ENCODE assay signal across 9 mouse cellular contexts in genomic region chr4:129105356-129105755, GRCm38 (mm10). TPM values are rescaled to one million over a fixed set of nuclear protein-coding genes. Genes with fewer than 3 reads are reported as not detected.
DNase-seq lines count a peak whose midpoint lies in the region; ATAC-seq lines count a peak whose summit lies in the region.
"Had no signal": no experiment of that assay in that cellular context is flagged by ENCODE, and none has a peak within 500 bp of the region (broad histone marks: within the 10 kb centered on the region; RNA-seq: fewer than 3 reads in every experiment).

Gene Tmem54 (plus strand): TSS chr4:129105548.

- H3K27ac ChIP-seq in heart, embryonic 11.5 days (ENCODE audit: low read depth, low read length), result no peak within 1 kb of the TSS
- no peak within 1 kb of the TSS for H3K27ac ChIP-seq in forebrain, embryonic 14.5 days (ENCODE audit: low read depth, low read length)

- no peak within 1 kb of the TSS for H3K9ac ChIP-seq in heart, embryonic 11.5 days (ENCODE audit: low read depth, low read length)
- H3K9ac ChIP-seq in forebrain, embryonic 14.5 days (ENCODE audit: low read length), result peak within 1 kb of the TSS; percentile 41

- peak; percentile 29; the same call in 1 of the 2 replicates for ATAC-seq in heart, embryonic 11.5 days (replicated peaks; ENCODE audit: insufficient number of reproducible peaks, low FRiP score, low TSS enrichment)
- no peak for ATAC-seq in forebrain, embryonic 14.5 days
- ATAC-seq in frontal cortex, adult (ENCODE audit: low TSS enrichment), result no peak

- peaks cover 52% of the 10 kb centered on the region for H3K27me3 ChIP-seq in heart, embryonic 11.5 days (ENCODE audit: control insufficient read depth, insufficient read depth, low read length)
- peaks cover 35% of the 10 kb centered on the region for H3K27me3 ChIP-seq in forebrain, embryonic 14.5 days (replicated peaks; ENCODE audit: control insufficient read depth, insufficient read depth, low read length)

- intact Hi-C loops in heart, postnatal 36 days (cut with DNase I), result no loop called here

- 2% methylated on average over 40 of the region's 40 CpGs for WGBS in heart, embryonic 11.5 days (ENCODE audit: insufficient replicate concordance)
- WGBS in forebrain, embryonic 14.5 days, result under 1% methylated on average over 40 of the region's 40 CpGs

- no peak for DNase-seq in heart, postnatal 36 days
- no peak for DNase-seq in forebrain, embryonic 14.5 days (ENCODE audit: low spot score)
- DNase-seq in liver, result peak; percentile 31
- DNase-seq in neural tube, embryonic 10.5 days (ENCODE audit: extremely low spot score, low spot score), result peak; percentile 38
- DNase-seq in gastrocnemius, adult 18-20 months (ENCODE audit: low spot score), result no peak
- no peak for DNase-seq in layer of hippocampus, postnatal 36 days

- 0 out of 2 replicates have a peak, but pooled peaks cover 4% of the 10 kb centered on the region for H3K4me1 ChIP-seq in heart, embryonic 11.5 days (ENCODE audit: control insufficient read depth, insufficient read depth, low read length)
- H3K4me1 ChIP-seq in forebrain, embryonic 14.5 days (ENCODE audit: control insufficient read depth, insufficient read depth, low read length), result no peaks in the 10 kb centered on the region; the same call in 1 of the 2 replicates

- H3K4me3 ChIP-seq in heart, embryonic 11.5 days (ENCODE audit: low read depth, low read length), result peak within 1 kb of the TSS; percentile 27
- H3K4me3 ChIP-seq in forebrain, embryonic 14.5 days (ENCODE audit: low read depth, low read length), result peak within 1 kb of the TSS; percentile 19; the same call in 1 of the 2 replicates

- H3K4me2 ChIP-seq in heart, embryonic 11.5 days, result peak within 1 kb of the TSS; percentile 54
- H3K4me2 ChIP-seq in forebrain, embryonic 14.5 days (ENCODE audit: low read length), result peak within 1 kb of the TSS; percentile 43

- H3K9me3 ChIP-seq in heart, embryonic 11.5 days (replicated peaks; ENCODE audit: control insufficient read depth, low read length), result no peaks in the 10 kb centered on the region
- no peaks in the 10 kb centered on the region for H3K9me3 ChIP-seq in forebrain, embryonic 14.5 days (replicated peaks; ENCODE audit: control insufficient read depth, low read length)

- H3K36me3 ChIP-seq in heart, embryonic 11.5 days (ENCODE audit: control insufficient read depth, insufficient read depth, low read length), result no peaks in the 10 kb centered on the region
- H3K36me3 ChIP-seq in forebrain, embryonic 14.5 days (ENCODE audit: control insufficient read depth, insufficient read depth, low read length), result no peaks in the 10 kb centered on the region

RNA-seq across cellular contexts. Expression of gene Tmem54, which starts in this region (rescaled TPM):
- polyA plus RNA-seq in heart, embryonic 11.5 days (2014; fragmentation: Nextera tagmentation; extraction: Ambion mirVana), result 0.30 and 0.66 TPM in 2 replicates
- not detected for total RNA-seq in heart, postnatal 36 days (2021)
- not detected in 2 replicates for polyA plus RNA-seq in forebrain, embryonic 14.5 days (2014; fragmentation: Nextera tagmentation; extraction: Ambion mirVana)
- not detected for total RNA-seq in gastrocnemius, adult 18-20 months (2021)
- total RNA-seq in layer of hippocampus, postnatal 36 days (2021), result not detected
- polyA plus RNA-seq: cortical plate, adult 2 months had no signal

Comparison
In these comparisons a context has a peak if more than half of its experiments do, and no peak if none do; other contexts are left out.
1. Peak in ATAC-seq, H3K4me3 ChIP-seq and H3K4me2 ChIP-seq in heart, embryonic 11.5 days; RNA of the gene not detected or under 1 TPM.
2. DNase-seq: peak in liver (single experiment) and neural tube, embryonic 10.5 days (single experiment); none in heart, postnatal 36 days (0 of 2), forebrain, embryonic 14.5 days (single experiment), gastrocnemius, adult 18-20 months (single experiment) and layer of hippocampus, postnatal 36 days (0 of 2).